Mouse (Mus musculus) hematopoietic multipotent progenitor cell, adult 10-12 weeks (in vitro differentiated cells): ENCODE results near the gene H6pd. TPM values are rescaled to one million over a fixed set of nuclear protein-coding genes. Genes with fewer than 3 reads are reported as not detected.

ENCODE experiments used
- polyA plus RNA-seq: library from polyadenylated mRNA; stranded (reverse); fragments of >175 nt; gene quantifications from 2 replicates; pipeline ENCODE4 v1.2.3, GENCODE M21; 2012; ENCODE audit warnings: low replicate concordance

The H6pd gene
- 14.0 and 15.4 TPM in 2 replicates for polyA plus RNA-seq

DNA sequence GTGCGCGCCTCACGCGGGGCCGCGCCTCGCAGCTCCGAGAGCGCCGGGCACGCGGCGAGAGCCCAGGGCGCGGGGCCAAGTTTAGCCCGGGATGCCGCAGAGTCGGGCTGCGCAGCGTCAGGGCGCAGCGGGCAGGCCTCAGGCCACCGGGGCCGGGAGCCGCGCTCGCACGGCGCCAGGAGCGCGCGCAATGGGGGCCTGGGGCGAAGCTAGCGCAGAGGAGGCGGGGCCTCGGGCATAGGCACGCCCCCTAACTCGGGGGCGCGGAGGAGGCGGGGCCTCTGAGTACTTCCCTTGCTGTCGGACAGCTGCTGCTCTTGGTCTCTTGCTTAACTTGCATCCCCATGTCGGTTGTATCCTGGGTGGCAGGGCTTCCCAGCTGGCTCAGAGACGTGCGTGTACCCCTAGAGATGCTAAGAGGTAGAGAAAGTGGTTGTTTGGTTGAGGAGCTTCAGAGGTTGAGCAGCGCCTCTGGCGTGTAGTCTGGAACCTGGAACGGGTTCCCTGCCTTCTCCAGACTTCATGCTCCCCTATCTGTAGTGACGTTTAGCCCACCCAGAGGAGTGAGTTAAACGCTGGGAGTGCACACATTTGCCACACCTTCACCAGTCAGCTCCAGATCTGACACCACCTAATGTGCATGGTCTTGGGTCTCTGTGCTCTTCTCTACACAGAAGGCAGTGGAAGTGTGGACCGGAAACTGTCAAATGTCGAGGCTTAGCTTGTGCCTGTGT, at the start of gene H6pd:
Gene H6pd, minus strand, starts transcription at position 171 of the 734 bp plus-strand sequence.

DNA sequence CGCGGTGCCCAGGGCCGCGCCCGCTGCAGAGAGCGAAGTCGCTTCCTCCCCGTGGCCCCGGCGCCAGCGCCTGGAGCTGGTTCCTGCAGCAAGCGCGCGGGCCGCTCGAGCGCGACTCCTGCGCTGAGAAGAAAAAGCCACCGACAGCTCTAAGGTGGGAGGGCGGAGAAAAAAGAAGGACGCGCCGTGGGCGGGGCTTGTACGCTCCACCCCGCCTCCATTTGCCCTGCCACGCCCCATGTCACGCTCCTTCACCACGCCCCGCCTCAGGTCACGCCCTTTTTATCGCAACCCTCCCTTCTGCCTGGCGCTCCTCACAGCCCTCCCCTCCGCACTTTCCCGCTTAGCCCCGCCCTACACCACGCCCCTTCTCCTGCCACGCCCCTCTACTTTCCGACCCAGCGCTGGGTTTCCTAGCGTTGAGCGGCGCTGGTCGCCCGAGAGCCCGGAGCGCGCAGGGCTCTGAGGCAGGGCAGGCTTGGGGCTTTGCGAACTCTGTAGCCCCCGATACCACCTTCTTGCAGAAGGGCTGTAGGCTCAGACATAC, 53.9 kb downstream of the H6pd start, which contains the start of gene Spsb1:
Gene Spsb1, minus strand, starts transcription at position 151 of the 547 bp plus-strand sequence.

Other genes starting within 250 kb of the H6pd start
- gene Slc25a33, start 234.7 kb downstream of the H6pd start, polyA plus RNA-seq: 5.0 and 5.2 TPM in 2 replicates
- gene Spsb1, start 54.0 kb downstream of the H6pd start, polyA plus RNA-seq: 3.5 and 5.0 TPM in 2 replicates
- 1.5 and 2.0 TPM in 2 replicates for gene Gpr157, start 78.3 kb upstream of the H6pd start, polyA plus RNA-seq
- gene Slc2a5, start 110.3 kb upstream of the H6pd start, polyA plus RNA-seq: not detected in 2 replicates
- not detected in 2 replicates for gene Slc2a7, start 139.9 kb upstream of the H6pd start, polyA plus RNA-seq
- gene Car6, start 192.3 kb upstream of the H6pd start, polyA plus RNA-seq: not detected in 2 replicates
- gene Eno1, start 227.7 kb upstream of the H6pd start, polyA plus RNA-seq: 37.3 and 264 TPM in 2 replicates